Mouse (Mus musculus): Measurements from ENCODE around the gene Scd2. TPM values are rescaled to one million over a fixed set of nuclear protein-coding genes. Genes with fewer than 3 reads are reported as not detected.

Gene Scd2
- polyA plus RNA-seq, 1 experiment from 2014 or later, result 29.5 TPM

- no peak for DNase-seq (ENCODE audit: low spot score)
- Histone ChIP-seq H3K4me1 (replicated peaks; ENCODE audit: control insufficient read depth, insufficient read depth) (0 out of 2 replicates have a peak, but pooled peaks cover 3% of the 10 kb centered on the region), H3K4me2 (replicated peaks; ENCODE audit: low read depth) (peak overlapping the region; percentile 76), H3K36me3 (ENCODE audit: control insufficient read depth, insufficient read depth, low read length) (no peaks in the 10 kb centered on the region), H3K4me3 (ENCODE audit: low read depth, low read length) (peak overlapping the region; percentile 56), H3K27me3 (ENCODE audit: control insufficient read depth, insufficient read depth, low read length) (no peaks in the 10 kb centered on the region), H3K9me3 (ENCODE audit: control insufficient read depth, low read length) (no peaks in the 10 kb centered on the region), H3K27ac (replicated peaks) (peak overlapping the region; percentile 97), H3K9ac (ENCODE audit: low read length) (no peak overlapping the region)
- peak; percentile 55 for TF ChIP-seq CTCF (IDR thresholded peaks at IDR 0.05; ENCODE audit: low read depth)
- TF ChIP-seq EP300 (optimal IDR thresholded peaks at IDR 0.05), result no peak
- WGBS, result 9% methylated on average over 6 of the region's 6 CpGs
- ATAC-seq (ENCODE audit: low FRiP score, low TSS enrichment), result peak; percentile 27; the same call in 1 of the 2 replicates
These were observed 27.0 kb upstream of the Scd2 start for GRCm38 (mm10) chr19:44266458-44266823.

- ATAC-seq (ENCODE audit: low FRiP score, low TSS enrichment), result peak; percentile 99
- H3K27ac ChIP-seq (replicated peaks), result peak overlapping the region; percentile 97
- H3K4me3 ChIP-seq (ENCODE audit: low read depth, low read length), result peak overlapping the region; percentile 56
- H3K36me3 ChIP-seq (ENCODE audit: control insufficient read depth, insufficient read depth, low read length), result no peaks in the 10 kb centered on the region
- peak; percentile 69 for TF ChIP-seq CTCF (IDR thresholded peaks at IDR 0.05; ENCODE audit: low read depth)
- TF ChIP-seq EP300 (optimal IDR thresholded peaks at IDR 0.05), result peak; percentile 35
- no peaks in the 10 kb centered on the region for H3K27me3 ChIP-seq (ENCODE audit: control insufficient read depth, insufficient read depth, low read length)
- DNase-seq (ENCODE audit: low spot score), result peak; percentile 96
- H3K9ac ChIP-seq (ENCODE audit: low read length), result peak overlapping the region; percentile 59
- H3K4me1 ChIP-seq (replicated peaks; ENCODE audit: control insufficient read depth, insufficient read depth), result 0 out of 2 replicates have a peak, but pooled peaks cover 3% of the 10 kb centered on the region
- under 1% methylated on average over 43 of the region's 43 CpGs for WGBS
- H3K9me3 ChIP-seq (ENCODE audit: control insufficient read depth, low read length), result no peaks in the 10 kb centered on the region
- peak overlapping the region; percentile 76 for H3K4me2 ChIP-seq (replicated peaks; ENCODE audit: low read depth)
These were observed 26.5 kb upstream of the Scd2 start for GRCm38 (mm10) chr19:44266824-44267498.

- H3K4me2 ChIP-seq (replicated peaks; ENCODE audit: low read depth), result peak overlapping the region; percentile 76
- H3K9ac ChIP-seq (ENCODE audit: low read length), result peak overlapping the region; percentile 59
- H3K4me1 ChIP-seq (replicated peaks; ENCODE audit: control insufficient read depth, insufficient read depth), result 0 out of 2 replicates have a peak, but pooled peaks cover 3% of the 10 kb centered on the region
- no peak for TF ChIP-seq CTCF (IDR thresholded peaks at IDR 0.05; ENCODE audit: low read depth)
- TF ChIP-seq EP300 (optimal IDR thresholded peaks at IDR 0.05), result no peak
- H3K36me3 ChIP-seq (ENCODE audit: control insufficient read depth, insufficient read depth, low read length), result no peaks in the 10 kb centered on the region
- 8% methylated on average over 18 of the region's 18 CpGs for WGBS
- peak overlapping the region; percentile 56 for H3K4me3 ChIP-seq (ENCODE audit: low read depth, low read length)
- H3K27me3 ChIP-seq (ENCODE audit: control insufficient read depth, insufficient read depth, low read length), result no peaks in the 10 kb centered on the region
- peak overlapping the region; percentile 97 for H3K27ac ChIP-seq (replicated peaks)
- ATAC-seq (ENCODE audit: low FRiP score, low TSS enrichment) (no peak), DNase-seq (ENCODE audit: low spot score) (no peak)
- H3K9me3 ChIP-seq (ENCODE audit: control insufficient read depth, low read length), result no peaks in the 10 kb centered on the region
These were observed 25.9 kb upstream of the Scd2 start for GRCm38 (mm10) chr19:44267499-44268002.

- WGBS, result 70% methylated on average over 4 of the region's 4 CpGs
- H3K9me3 ChIP-seq (ENCODE audit: control insufficient read depth, low read length), result no peaks in the 10 kb centered on the region
- DNase-seq (ENCODE audit: low spot score) (no peak), ATAC-seq (ENCODE audit: low FRiP score, low TSS enrichment) (no peak)
- TF ChIP-seq CTCF (IDR thresholded peaks at IDR 0.05; ENCODE audit: low read depth) (no peak), EP300 (optimal IDR thresholded peaks at IDR 0.05) (no peak)
- no peaks in the 10 kb centered on the region for H3K36me3 ChIP-seq (ENCODE audit: control insufficient read depth, insufficient read depth, low read length)
- no peak overlapping the region for H3K4me3 ChIP-seq (ENCODE audit: low read depth, low read length)
- H3K9ac ChIP-seq (ENCODE audit: low read length), result no peak overlapping the region
- no peak overlapping the region for H3K4me2 ChIP-seq (replicated peaks; ENCODE audit: low read depth)
- H3K27me3 ChIP-seq (ENCODE audit: control insufficient read depth, insufficient read depth, low read length), result no peaks in the 10 kb centered on the region
- no peak overlapping the region for H3K27ac ChIP-seq (replicated peaks)
- H3K4me1 ChIP-seq (replicated peaks; ENCODE audit: control insufficient read depth, insufficient read depth), result 0 out of 2 replicates have a peak, but pooled peaks cover 2% of the 10 kb centered on the region
These were observed 19.8 kb upstream of the Scd2 start for GRCm38 (mm10) chr19:44273711-44274110.

GRCm38 (mm10) chr19:44274452-44274851 is 19.0 kb upstream of the Scd2 start:
- no peak overlapping the region for H3K27ac ChIP-seq (replicated peaks)
- no peak overlapping the region for H3K9ac ChIP-seq (ENCODE audit: low read length)
- TF ChIP-seq CTCF (IDR thresholded peaks at IDR 0.05; ENCODE audit: low read depth) (no peak), EP300 (optimal IDR thresholded peaks at IDR 0.05) (no peak)
- H3K4me2 ChIP-seq (replicated peaks; ENCODE audit: low read depth), result no peak overlapping the region
- 0 out of 2 replicates have a peak, but pooled peaks cover 2% of the 10 kb centered on the region for H3K4me1 ChIP-seq (replicated peaks; ENCODE audit: control insufficient read depth, insufficient read depth)
- no peak for DNase-seq (ENCODE audit: low spot score)
- H3K36me3 ChIP-seq (ENCODE audit: control insufficient read depth, insufficient read depth, low read length), result no peaks in the 10 kb centered on the region
- WGBS, result 95% methylated on average over 4 of the region's 4 CpGs
- H3K9me3 ChIP-seq (ENCODE audit: control insufficient read depth, low read length), result no peaks in the 10 kb centered on the region
- H3K27me3 ChIP-seq (ENCODE audit: control insufficient read depth, insufficient read depth, low read length), result no peaks in the 10 kb centered on the region
- ATAC-seq (ENCODE audit: low FRiP score, low TSS enrichment), result no peak
- no peak overlapping the region for H3K4me3 ChIP-seq (ENCODE audit: low read depth, low read length)

- H3K27ac ChIP-seq (replicated peaks), result no peak overlapping the region
- no peaks in the 10 kb centered on the region for H3K9me3 ChIP-seq (ENCODE audit: control insufficient read depth, low read length)
- TF ChIP-seq EP300 (optimal IDR thresholded peaks at IDR 0.05) (no peak), CTCF (IDR thresholded peaks at IDR 0.05; ENCODE audit: low read depth) (no peak)
- H3K4me2 ChIP-seq (replicated peaks; ENCODE audit: low read depth), result no peak overlapping the region
- no peak for ATAC-seq (ENCODE audit: low FRiP score, low TSS enrichment)
- H3K36me3 ChIP-seq (ENCODE audit: control insufficient read depth, insufficient read depth, low read length), result no peaks in the 10 kb centered on the region
- WGBS, result 96% methylated on average over 1 of the region's 1 CpGs
- H3K27me3 ChIP-seq (ENCODE audit: control insufficient read depth, insufficient read depth, low read length), result no peaks in the 10 kb centered on the region
- H3K4me3 ChIP-seq (ENCODE audit: low read depth, low read length), result no peak overlapping the region
- 0 out of 2 replicates have a peak, but pooled peaks cover 5% of the 10 kb centered on the region for H3K4me1 ChIP-seq (replicated peaks; ENCODE audit: control insufficient read depth, insufficient read depth)
- H3K9ac ChIP-seq (ENCODE audit: low read length), result no peak overlapping the region
- DNase-seq (ENCODE audit: low spot score), result no peak
These were observed 18.1 kb upstream of the Scd2 start for GRCm38 (mm10) chr19:44275418-44275817.
